Mouse (Mus musculus) thymus, postnatal 14 days (tissue): ENCODE results near the gene Ifi213.
"Not testable (repeated sequence)": the region's sequence is repeated elsewhere in the genome, so short reads cannot be mapped to it uniquely, and the experiment has no call there.

Source experiments
- DNase-seq: peaks from one replicate; pipeline ENCODE4 v3.0.0; 2021

Gene Ifi213

GRCm38 (mm10) chr1:173598838-173599494 lies at the start of gene Ifi213:
Gene Ifi213, minus strand, starts transcription at chr1:173599274.
- not testable (repeated sequence) for DNase-seq

- no peak for DNase-seq
Observed at GRCm38 (mm10) chr1:173645393-173645792, 46.3 kb upstream of the Ifi213 start.

GRCm38 (mm10) chr1:173633969-173634645 lies 35.0 kb upstream of the Ifi213 start:
- DNase-seq = no peak

- peak; percentile 54 for DNase-seq
Observed at GRCm38 (mm10) chr1:173630622-173631021, 31.5 kb upstream of the Ifi213 start, which contains the start of gene Ifi209. Gene Ifi209, plus strand, starts transcription at chr1:173630917.

GRCm38 (mm10) chr1:173626686-173627085 lies 27.6 kb upstream of the Ifi213 start:
- DNase-seq = no peak

- DNase-seq = no peak
Observed at GRCm38 (mm10) chr1:173624052-173624451, 25.0 kb upstream of the Ifi213 start.

DNA sequence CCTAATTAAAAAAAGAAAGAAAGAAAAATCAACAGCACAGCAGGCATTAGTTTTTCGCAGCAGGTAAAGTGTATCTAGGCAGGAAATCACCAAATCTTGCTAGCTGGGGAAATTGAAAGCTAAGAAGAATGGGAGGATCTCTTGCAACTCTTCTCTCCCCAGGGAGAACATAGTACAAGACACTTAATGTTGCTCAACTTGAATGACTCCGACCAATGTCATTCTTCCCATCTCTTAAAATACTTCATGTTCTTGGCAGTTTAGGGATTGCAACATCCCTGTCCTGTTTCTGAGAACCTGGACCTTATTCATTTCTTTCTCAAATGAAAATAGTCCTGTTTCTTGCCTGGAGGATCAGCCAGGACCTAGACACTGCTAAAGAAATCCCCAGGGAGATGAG lies 23.1 kb upstream of the Ifi213 start:
- not testable (repeated sequence) for DNase-seq

DNA sequence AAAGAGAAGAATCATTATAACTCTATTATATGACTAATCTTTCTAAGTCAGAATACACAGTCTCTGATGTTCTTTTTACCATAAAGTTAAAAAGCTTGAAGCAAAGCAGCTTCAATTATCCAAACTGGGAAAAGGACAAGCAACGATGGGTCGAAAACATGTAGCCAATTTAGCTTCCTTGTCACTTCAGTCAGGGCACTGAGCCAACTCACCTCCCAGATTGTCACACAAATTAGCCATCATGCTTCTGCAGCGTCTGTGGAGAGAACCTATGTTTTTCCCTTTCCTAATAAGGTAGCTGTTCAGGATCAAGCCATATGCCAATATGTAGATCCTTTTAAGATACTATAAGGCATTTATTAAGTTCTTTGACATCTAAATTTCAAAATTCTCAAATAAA lies 11.2 kb upstream of the Ifi213 start:
- DNase-seq = not testable (repeated sequence)

GRCm38 (mm10) chr1:173589698-173590097 lies 9.4 kb downstream of the Ifi213 start:
- not testable (repeated sequence) for DNase-seq

DNA sequence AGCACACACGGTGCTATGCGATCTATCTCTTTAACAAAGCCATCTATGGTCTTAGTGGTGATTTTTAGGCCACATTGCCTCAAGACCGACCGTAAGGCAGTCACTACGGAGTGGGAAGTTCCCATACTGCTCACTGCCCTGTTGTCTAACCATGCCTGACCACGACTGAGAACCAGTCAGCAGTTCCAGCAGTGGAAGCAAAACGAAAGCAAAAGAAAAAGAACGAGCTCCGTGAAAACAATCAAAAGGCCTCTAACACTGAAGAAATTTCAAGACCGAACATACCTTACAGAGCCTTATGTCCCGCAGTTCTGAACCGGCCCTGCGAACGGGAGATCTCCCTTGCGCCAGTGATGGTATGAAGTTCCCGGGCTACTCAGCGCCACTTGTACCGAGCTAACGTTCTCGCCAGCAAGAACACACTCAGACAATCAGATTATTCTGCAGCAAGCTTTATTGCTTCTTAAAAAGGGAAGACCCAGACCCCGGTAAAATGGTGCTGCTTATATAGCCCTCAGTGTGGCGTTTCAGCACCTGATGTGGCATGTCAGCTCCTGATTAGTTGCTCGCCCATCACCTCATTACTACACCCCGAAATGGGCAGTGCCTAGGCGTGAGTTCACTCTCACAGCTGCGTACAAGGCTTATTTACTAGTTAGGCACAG lies 19.0 kb downstream of the Ifi213 start:
- no peak for DNase-seq

- DNase-seq = no peak
Observed at GRCm38 (mm10) chr1:173579079-173579478, 20.0 kb downstream of the Ifi213 start.

DNA sequence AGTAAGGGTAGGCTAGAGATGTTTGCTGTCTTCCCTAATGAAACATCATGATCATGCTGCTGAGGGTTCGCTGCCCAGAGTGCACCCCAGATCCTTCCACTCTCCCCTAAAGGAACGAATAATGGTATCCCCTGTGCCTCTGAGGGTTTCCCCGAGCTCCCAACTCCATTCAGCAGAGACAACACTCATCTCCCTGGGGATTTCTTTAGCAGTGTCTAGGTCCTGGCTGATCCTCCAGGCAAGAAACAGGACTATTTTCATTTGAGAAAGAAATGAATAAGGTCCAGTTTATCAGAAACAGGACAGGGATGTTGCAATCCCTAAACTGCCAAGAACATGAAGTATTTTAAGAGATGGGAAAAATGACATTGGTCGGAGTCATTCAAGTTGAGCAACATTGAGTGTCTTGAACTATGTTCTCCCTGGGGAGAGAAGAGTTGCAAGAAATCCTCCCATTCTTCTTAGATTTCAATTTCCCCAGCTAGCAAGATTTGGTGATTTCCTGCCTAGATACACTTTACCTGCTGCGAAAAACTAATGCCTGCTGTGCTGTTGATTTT lies 48.5 kb downstream of the Ifi213 start:
- DNase-seq = not testable (repeated sequence)

DNA sequence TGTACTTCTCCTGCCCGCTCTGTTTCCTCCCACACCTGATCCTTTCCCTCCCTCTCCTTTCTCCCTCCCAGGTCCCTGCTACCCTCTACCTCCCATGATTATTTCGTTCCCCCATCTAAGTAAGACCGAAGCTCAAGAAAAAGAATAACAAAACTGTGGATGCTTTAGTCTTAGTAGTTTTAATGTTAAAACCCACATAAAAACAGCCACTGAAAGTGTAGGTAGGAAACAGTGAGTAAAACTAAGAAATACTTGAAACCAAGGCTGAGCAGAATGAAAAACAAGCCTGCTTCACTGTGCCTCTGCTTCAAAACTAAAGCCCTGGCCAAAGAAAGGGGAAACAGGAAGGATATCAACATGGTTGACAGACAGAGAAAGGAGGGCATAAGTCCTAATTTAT lies 50.3 kb downstream of the Ifi213 start:
- DNase-seq = not testable (repeated sequence)

GRCm38 (mm10) chr1:173535791-173536190 lies 63.3 kb downstream of the Ifi213 start, which contains the start of gene Ifi214:
Gene Ifi214, minus strand, starts transcription at chr1:173535957.
- not testable (repeated sequence) for DNase-seq

DNA sequence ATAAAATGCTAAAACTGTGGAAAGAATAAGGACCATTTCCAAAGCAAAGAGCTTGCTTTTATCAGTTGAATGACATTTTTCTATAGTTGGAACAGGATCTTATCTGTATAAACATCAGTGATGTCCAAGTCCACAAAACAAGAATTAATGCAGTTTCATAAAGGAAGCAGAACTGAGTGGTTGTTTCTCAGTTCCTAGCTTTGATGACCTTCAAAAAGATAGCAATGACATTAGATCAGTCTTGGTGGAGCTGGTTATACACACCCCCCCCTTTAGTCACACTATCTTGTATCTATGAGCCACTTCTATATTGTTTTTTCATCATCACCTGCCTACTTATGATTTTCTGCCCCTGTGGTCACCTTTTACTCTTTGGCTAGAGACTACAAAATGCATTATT lies 77.6 kb downstream of the Ifi213 start:
- DNase-seq = no peak
